Mouse (Mus musculus) neural tube, embryonic 11.5 days (tissue): ENCODE results near the gene Kcnh4. TPM values are rescaled to one million over a fixed set of nuclear protein-coding genes. Genes with fewer than 3 reads are reported as not detected.

ENCODE experiments used
- ATAC-seq: fragments of 200-750 bp; cut with Nextera tagmentation; 2 replicates; pipeline ENCODE4 v1.8.0; 2017; ENCODE audit warnings: moderate number of reproducible peaks, mild to moderate bottlenecking, moderate TSS enrichment, moderate library complexity; ENCODE audit not compliant: insufficient read depth, low FRiP score, low TSS enrichment
- DNase-seq: peaks from one replicate; pipeline ENCODE4 v3.0.0-alpha.2; 2015; ENCODE audit warnings: low spot score
- H3K27ac ChIP-seq: fragments of 300-500 bp; sonication (generic); 2 replicates; pipeline ENCODE4 v1.5.1; 2014; ENCODE audit warnings: low read depth, mild to moderate bottlenecking, low read length
- H3K27me3 ChIP-seq: fragments of 300-500 bp; sonication (generic); 2 replicates; pipeline ENCODE4 v1.6.1; 2014; ENCODE audit warnings: mild to moderate bottlenecking, low read length, mixed read lengths; ENCODE audit not compliant: control insufficient read depth, insufficient read depth
- H3K36me3 ChIP-seq: fragments of 300-500 bp; sonication (generic); 2 replicates; pipeline ENCODE4 v1.6.1; 2014; ENCODE audit warnings: mild to moderate bottlenecking, low read length, moderate library complexity, mixed read lengths; ENCODE audit not compliant: control insufficient read depth, insufficient read depth
- H3K4me1 ChIP-seq: fragments of 300-500 bp; sonication (generic); 2 replicates; pipeline ENCODE4 v1.6.1; 2014; ENCODE audit warnings: low read length, mixed read lengths; ENCODE audit not compliant: control insufficient read depth, insufficient read depth
- H3K4me2 ChIP-seq: fragments of 300-500 bp; sonication (generic); 2 replicates; pipeline ENCODE4 v1.6.1; 2014; ENCODE audit warnings: low read depth, mild to moderate bottlenecking, moderate library complexity
- H3K4me3 ChIP-seq: fragments of 300-500 bp; sonication (generic); 2 replicates; pipeline ENCODE4 v1.5.1; 2014; ENCODE audit warnings: low read depth, low read length
- H3K9ac ChIP-seq: fragments of 300-500 bp; sonication (generic); 2 replicates; pipeline ENCODE4 v1.6.1; 2014; ENCODE audit warnings: mild to moderate bottlenecking, low read length
- H3K9me3 ChIP-seq: fragments of 300-500 bp; sonication (generic); 2 replicates; pipeline ENCODE4 v1.6.1; 2016; ENCODE audit warnings: low read length; ENCODE audit not compliant: control insufficient read depth
- WGBS: fragments of 180-500 bp; shearing (Covaris S2); extraction: QIAGEN DNeasy Blood & Tissue Kit; methylation state at CpG from one replicate; pipeline ENCODE4 v1.1.7; 2014; 5-methylcytosine and 5-hydroxymethylcytosine counted together
- polyA plus RNA-seq: library from polyadenylated mRNA; unstranded; fragments of >200 nt; fragmentation: Nextera tagmentation; extraction: Ambion mirVana; gene quantifications from 2 replicates; pipeline ENCODE4 v1.2.1, GENCODE M21; 2014

Kcnh4 gene
- polyA plus RNA-seq, 1 experiment from 2014 or later: 2.4 TPM

DNA sequence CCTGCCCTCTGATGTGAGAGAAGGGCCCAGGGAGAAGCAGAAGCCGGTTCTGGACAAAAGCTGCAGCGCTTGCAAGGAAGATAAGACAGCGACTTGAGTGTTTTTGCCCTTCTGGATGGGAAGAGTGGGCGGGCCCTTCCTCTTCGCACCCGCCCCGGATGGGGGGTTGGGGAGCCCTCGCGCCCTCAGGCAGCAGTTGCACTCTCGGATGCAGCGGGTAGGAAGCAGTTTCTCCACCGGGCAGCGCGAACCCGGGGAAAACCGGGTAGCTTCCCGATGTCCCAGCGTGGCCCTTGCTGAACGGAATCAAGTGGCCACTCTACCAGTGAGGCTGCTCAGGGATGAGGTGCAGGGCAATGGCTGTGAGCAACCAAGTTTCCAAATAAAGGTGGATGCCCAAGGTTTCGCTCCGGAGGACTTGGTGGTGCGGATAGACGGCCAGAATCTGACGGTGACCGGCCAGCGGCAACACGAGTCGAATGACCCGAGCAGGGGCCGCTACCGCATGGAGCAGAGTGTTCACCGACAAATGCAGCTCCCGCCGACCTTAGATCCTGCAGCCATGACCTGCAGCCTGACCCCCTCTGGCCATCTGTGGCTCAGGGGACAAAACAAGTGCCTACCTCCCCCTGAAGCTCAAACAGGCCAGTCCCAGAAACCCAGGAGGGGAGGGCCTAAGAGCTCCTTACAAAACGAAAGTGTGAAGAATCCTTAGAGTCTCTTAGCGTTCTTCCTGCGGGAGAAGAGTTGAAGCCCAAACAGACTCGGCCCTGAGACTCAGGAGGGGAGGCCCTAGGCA is 45.8 kb downstream of the Kcnh4 start, which contains the start of gene Hspb9:
Gene Hspb9, plus strand, starts transcription at position 116 of the 799 bp plus-strand sequence.
- H3K4me2 ChIP-seq: peak within 1 kb of the TSS; percentile 39
- WGBS: 5% methylated on average over 38 of the region's 38 CpGs

GRCm38 (mm10) chr11:100713174-100713573 is 46.6 kb downstream of the Kcnh4 start:
- WGBS: 61% methylated on average over 4 of the region's 4 CpGs
- Histone ChIP-seq H3K4me3 (no peak overlapping the region), H3K4me2 (peak overlapping the region; percentile 39)

More for the DNA sequence above, 45.8 kb downstream of the Kcnh4 start, which contains the start of gene Hspb9:
- Histone ChIP-seq H3K27me3 (no peaks in the 10 kb centered on the region), H3K27ac (peak within 1 kb of the TSS; percentile 34; the same call in 1 of the 2 replicates), H3K4me1 (peaks cover 18% of the 10 kb centered on the region), H3K9me3 (no peaks in the 10 kb centered on the region), H3K36me3 (peaks cover 6% of the 10 kb centered on the region), H3K4me3 (peak within 1 kb of the TSS; percentile 12; the same call in 1 of the 2 replicates), H3K9ac (peak within 1 kb of the TSS; percentile 41)
- ATAC-seq (no peak), DNase-seq (peak; percentile 66)

GRCm38 (mm10) chr11:100711783-100712615 is 47.7 kb downstream of the Kcnh4 start, which contains the start of gene Kat2a:
Kat2a (minus strand) TSS chr11:100712465.
- ATAC-seq: peak; percentile 82
- H3K4me1 ChIP-seq: peaks cover 18% of the 10 kb centered on the region

More at GRCm38 (mm10) chr11:100713174-100713573, 46.6 kb downstream of the Kcnh4 start:
- no peaks in the 10 kb centered on the region for H3K27me3 ChIP-seq
- no peaks in the 10 kb centered on the region for H3K9me3 ChIP-seq
- DNase-seq: no peak
- peak overlapping the region; percentile 34; the same call in 1 of the 2 replicates for H3K27ac ChIP-seq
- H3K9ac ChIP-seq: peak overlapping the region; percentile 41; the same call in 1 of the 2 replicates
- no peak for ATAC-seq
- peaks cover 18% of the 10 kb centered on the region for H3K4me1 ChIP-seq
- peaks cover 8% of the 10 kb centered on the region for H3K36me3 ChIP-seq

GRCm38 (mm10) chr11:100710977-100711376 is 48.8 kb downstream of the Kcnh4 start:
- no peak overlapping the region for H3K9ac ChIP-seq
- no peak overlapping the region for H3K4me3 ChIP-seq
- WGBS: 89% methylated on average over 4 of the region's 4 CpGs

More at GRCm38 (mm10) chr11:100711783-100712615, 47.7 kb downstream of the Kcnh4 start, which contains the start of gene Kat2a:
- peak within 1 kb of the TSS; percentile 90 for H3K4me2 ChIP-seq
- DNase-seq: peak; percentile 91
- peak within 1 kb of the TSS; percentile 95 for H3K4me3 ChIP-seq
- H3K9ac ChIP-seq: peak within 1 kb of the TSS; percentile 98
- no peaks in the 10 kb centered on the region for H3K9me3 ChIP-seq
- WGBS: 2% methylated on average over 46 of the region's 48 CpGs
- H3K36me3 ChIP-seq: peaks cover 10% of the 10 kb centered on the region
- no peaks in the 10 kb centered on the region for H3K27me3 ChIP-seq
- H3K27ac ChIP-seq: peak within 1 kb of the TSS; percentile 75

DNA sequence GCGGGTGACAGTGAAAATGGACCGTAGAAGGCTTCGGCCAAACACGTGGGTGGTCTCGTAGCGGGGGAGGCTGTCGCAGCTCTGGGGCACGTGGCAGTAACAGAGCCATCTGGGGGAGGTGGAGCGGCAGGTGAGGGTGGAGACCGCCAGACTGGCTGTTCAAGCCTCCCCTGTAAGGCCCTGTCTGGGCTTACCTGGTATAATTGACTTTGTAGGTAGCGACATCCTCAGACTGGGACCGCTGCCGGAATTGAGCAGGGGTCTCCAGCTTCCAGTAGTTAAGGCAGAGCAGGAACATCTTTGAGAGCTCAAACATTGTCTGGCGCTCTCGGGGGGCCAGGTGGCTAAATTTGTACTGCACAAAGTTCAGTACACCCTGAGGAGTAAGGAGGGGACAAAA is 49.2 kb downstream of the Kcnh4 start:
- Histone ChIP-seq H3K27ac (no peak overlapping the region), H3K9me3 (no peaks in the 10 kb centered on the region), H3K27me3 (no peaks in the 10 kb centered on the region), H3K36me3 (peaks cover 11% of the 10 kb centered on the region), H3K9ac (no peak overlapping the region), H3K4me1 (peaks cover 18% of the 10 kb centered on the region), H3K4me3 (no peak overlapping the region), H3K4me2 (no peak overlapping the region)
- 91% methylated on average over 15 of the region's 15 CpGs for WGBS
- ATAC-seq: no peak
- no peak for DNase-seq

More at GRCm38 (mm10) chr11:100710977-100711376, 48.8 kb downstream of the Kcnh4 start:
- Histone ChIP-seq H3K4me2 (no peak overlapping the region), H3K27me3 (no peaks in the 10 kb centered on the region), H3K9me3 (no peaks in the 10 kb centered on the region), H3K27ac (no peak overlapping the region), H3K36me3 (peaks cover 11% of the 10 kb centered on the region), H3K4me1 (peaks cover 18% of the 10 kb centered on the region)
- no peak for ATAC-seq
- DNase-seq: no peak

DNA sequence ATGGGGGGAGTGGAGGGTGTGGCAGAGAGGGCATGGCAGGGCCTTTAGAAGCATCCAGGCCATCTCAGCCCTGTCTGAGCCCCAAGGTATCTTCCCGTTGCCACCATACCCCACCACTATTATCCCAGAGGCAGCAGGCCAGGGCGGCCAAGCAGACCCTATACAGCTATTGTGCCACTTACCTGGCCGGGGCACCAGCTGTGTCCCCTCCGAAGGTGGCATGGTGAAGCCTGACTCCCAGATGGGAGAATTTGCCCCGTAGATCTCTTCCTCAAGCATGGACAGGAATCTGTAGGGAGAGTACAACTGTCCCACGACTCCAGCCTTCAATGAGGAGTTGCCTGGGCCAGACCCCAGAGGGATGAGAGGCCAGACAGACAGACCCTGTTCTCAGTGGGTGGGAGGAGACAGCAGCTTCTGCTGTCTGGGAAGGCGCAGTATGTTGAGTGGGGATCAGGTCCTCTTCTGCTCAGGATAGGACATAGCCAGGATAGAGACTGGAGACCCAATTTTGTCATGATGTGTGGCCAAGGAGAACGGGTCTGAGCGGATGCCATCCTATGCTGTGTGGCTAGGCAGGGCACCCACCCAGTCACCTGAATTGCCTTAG is 50.4 kb downstream of the Kcnh4 start:
- ATAC-seq: no peak
- DNase-seq: no peak
- Histone ChIP-seq H3K27me3 (no peaks in the 10 kb centered on the region), H3K9ac (no peak overlapping the region), H3K4me1 (peaks cover 15% of the 10 kb centered on the region), H3K9me3 (no peaks in the 10 kb centered on the region), H3K27ac (no peak overlapping the region), H3K4me2 (no peak overlapping the region), H3K4me3 (no peak overlapping the region), H3K36me3 (peaks cover 14% of the 10 kb centered on the region)
- 95% methylated on average over 9 of the region's 9 CpGs for WGBS

GRCm38 (mm10) chr11:100705095-100705747 is 54.5 kb downstream of the Kcnh4 start:
- ATAC-seq: no peak
- Histone ChIP-seq H3K9me3 (no peaks in the 10 kb centered on the region), H3K36me3 (peaks cover 14% of the 10 kb centered on the region; the same call in 1 of the 2 replicates), H3K27ac (no peak overlapping the region), H3K4me3 (no peak overlapping the region), H3K9ac (no peak overlapping the region), H3K4me1 (peaks cover 3% of the 10 kb centered on the region; the same call in 1 of the 2 replicates), H3K4me2 (no peak overlapping the region), H3K27me3 (no peaks in the 10 kb centered on the region)
- no peak for DNase-seq
- 94% methylated on average over 23 of the region's 23 CpGs for WGBS
